Mouse (Mus musculus) right cerebral cortex, postnatal 36 days (tissue): ENCODE data around the gene Olfr1393.

Source experiments
- DNase-seq, 2 experiments: peaks; one replicate each; pipeline ENCODE4 v3.0.0; 2022; ENCODE audit warnings: low spot score in 2 of 2, mixed read lengths in 1 of 2

Gene Olfr1393

GRCm38 (mm10) chr11:49278222-49278621 is at the start of gene Olfr1393:
Gene Olfr1393 (plus strand): TSS chr11:49278304.
- no peak for DNase-seq

GRCm38 (mm10) chr11:49232781-49233180 is 45.3 kb upstream of the Olfr1393 start:
- DNase-seq: peak in 1 of 2 experiments; percentile 38

- no peak for DNase-seq
Measured at GRCm38 (mm10) chr11:49235459-49236207, 42.5 kb upstream of the Olfr1393 start.

- DNase-seq: no peak
Measured at GRCm38 (mm10) chr11:49236891-49237290, 41.2 kb upstream of the Olfr1393 start.

- no peak for DNase-seq
Measured at GRCm38 (mm10) chr11:49237532-49237931, 40.6 kb upstream of the Olfr1393 start.

GRCm38 (mm10) chr11:49240310-49240709 is 37.8 kb upstream of the Olfr1393 start:
- DNase-seq: no peak

- no peak for DNase-seq
Measured at GRCm38 (mm10) chr11:49240874-49241273, 37.2 kb upstream of the Olfr1393 start.

GRCm38 (mm10) chr11:49241471-49241870 is 36.6 kb upstream of the Olfr1393 start:
- no peak for DNase-seq

- DNase-seq: no peak
Measured at GRCm38 (mm10) chr11:49242944-49243626, 35.0 kb upstream of the Olfr1393 start.

GRCm38 (mm10) chr11:49243727-49244594 is 34.1 kb upstream of the Olfr1393 start, which contains the start of gene Mgat1:
Gene Mgat1 (plus strand): TSS chr11:49244191.
- peak; percentile 87 to 89 for DNase-seq

GRCm38 (mm10) chr11:49244595-49244930 is 33.5 kb upstream of the Olfr1393 start:
- no peak for DNase-seq

- no peak for DNase-seq
Measured at GRCm38 (mm10) chr11:49245176-49245575, 32.9 kb upstream of the Olfr1393 start.

- DNase-seq: no peak
Measured at GRCm38 (mm10) chr11:49245634-49246415, 32.3 kb upstream of the Olfr1393 start.

GRCm38 (mm10) chr11:49246523-49246922 is 31.6 kb upstream of the Olfr1393 start:
- DNase-seq: no peak

- no peak for DNase-seq
Measured at GRCm38 (mm10) chr11:49247255-49247654, 30.8 kb upstream of the Olfr1393 start.

GRCm38 (mm10) chr11:49248226-49248973 is 29.7 kb upstream of the Olfr1393 start:
- peak in 1 of 2 experiments; percentile 58 for DNase-seq

- DNase-seq: no peak
Measured at GRCm38 (mm10) chr11:49248974-49249700, 29.0 kb upstream of the Olfr1393 start.

GRCm38 (mm10) chr11:49249811-49250421 is 28.2 kb upstream of the Olfr1393 start:
- no peak for DNase-seq
